Mouse (Mus musculus) hindbrain, embryonic 14.5 days (tissue): ENCODE measurements at regions not wholly inside any gene's neighbourhood (a gene's known extent, or its start where the extent isn't known, plus 50 kb on each side); places are given as distances from the start of the nearest gene placed in this dataset.

Experiments used
- ATAC-seq: fragments of 200-750 bp; cut with Nextera tagmentation; 2 replicates; pipeline ENCODE4 v1.8.0; 2017; ENCODE audit warnings: moderate number of reproducible peaks, mild to moderate bottlenecking, moderate TSS enrichment, moderate library complexity; ENCODE audit not compliant: low FRiP score
- DNase-seq: peaks from one replicate; pipeline ENCODE4 v3.0.0-alpha.2; 2015; ENCODE audit warnings: low spot score
- H3K27ac ChIP-seq: fragments of 300-500 bp; sonication (generic); 2 replicates; pipeline ENCODE4 v1.5.1; 2014; ENCODE audit warnings: mild to moderate bottlenecking, moderate library complexity
- H3K27me3 ChIP-seq: fragments of 300-500 bp; sonication (generic); 2 replicates; pipeline ENCODE4 v1.6.1; 2014; ENCODE audit warnings: mild to moderate bottlenecking, low read length, mixed read lengths; ENCODE audit not compliant: control insufficient read depth, insufficient read depth
- H3K36me3 ChIP-seq: fragments of 300-500 bp; sonication (generic); replicated peaks from 2 replicates; pipeline ENCODE4 v1.6.1; 2014; ENCODE audit not compliant: control insufficient read depth, insufficient read depth
- H3K4me1 ChIP-seq: fragments of 300-500 bp; sonication (generic); replicated peaks from 2 replicates; pipeline ENCODE4 v1.6.1; 2014; ENCODE audit warnings: antibody characterized with exemption, low read length, mixed read lengths; ENCODE audit not compliant: control insufficient read depth, insufficient read depth
- H3K4me2 ChIP-seq: fragments of 300-500 bp; sonication (generic); replicated peaks from 2 replicates; pipeline ENCODE4 v1.6.1; 2014; ENCODE audit warnings: mild to moderate bottlenecking, moderate library complexity
- H3K4me3 ChIP-seq: fragments of 300-500 bp; sonication (generic); replicated peaks from 2 replicates; pipeline ENCODE4 v1.5.1; 2014; ENCODE audit warnings: mild to moderate bottlenecking, low read length
- H3K9ac ChIP-seq: fragments of 300-500 bp; sonication (generic); 2 replicates; pipeline ENCODE4 v1.6.1; 2014
- H3K9me3 ChIP-seq: fragments of 300-500 bp; sonication (generic); 2 replicates; pipeline ENCODE4 v1.6.1; 2016; ENCODE audit warnings: low read length; ENCODE audit not compliant: control insufficient read depth
- WGBS: fragments of 180-500 bp; shearing (Covaris S2); extraction: QIAGEN DNeasy Blood & Tissue Kit; methylation state at CpG from one replicate; pipeline ENCODE4 v1.1.7; 2014; 5-methylcytosine and 5-hydroxymethylcytosine counted together

DNA sequence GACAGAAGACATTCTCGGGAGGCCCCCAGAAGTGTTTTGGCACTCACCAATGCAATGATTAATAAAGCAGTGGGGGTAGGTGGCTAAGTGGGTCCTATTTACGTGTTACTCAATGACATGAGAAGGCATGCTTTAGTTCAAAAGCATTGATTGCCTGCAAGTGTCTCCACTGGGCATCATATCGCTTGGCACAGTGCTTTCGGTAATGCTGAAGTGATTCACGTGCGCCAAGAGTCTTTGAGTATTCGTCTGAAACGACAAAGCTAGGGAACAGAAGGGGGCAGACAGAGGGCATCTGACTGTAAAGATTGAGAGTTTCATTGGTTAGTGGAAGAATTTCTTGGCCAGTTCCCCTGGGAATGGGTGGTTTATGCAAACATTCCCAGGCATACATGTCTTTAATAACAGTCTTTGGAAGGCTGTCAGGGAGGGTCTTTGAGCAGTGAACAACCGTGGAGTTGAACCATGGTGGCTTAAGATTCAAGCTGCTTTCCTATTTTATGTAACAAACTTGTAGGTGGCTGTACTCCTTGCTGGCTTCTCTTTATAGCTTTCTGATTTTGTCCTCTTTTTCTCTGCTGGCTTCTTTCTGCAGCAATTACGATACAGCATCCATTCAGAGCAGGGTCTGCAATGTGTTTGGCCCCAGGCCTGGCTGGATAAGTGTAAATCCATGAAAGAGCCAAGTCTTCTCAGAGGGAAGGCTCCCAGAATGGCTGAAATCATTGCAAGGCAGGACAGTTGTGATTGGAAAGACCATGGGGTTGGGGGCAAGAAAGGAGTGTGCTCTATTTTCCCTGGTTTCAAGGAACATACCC lies 62.2 kb upstream of the Ltbp1 start:
- WGBS = 64% methylated on average over 10 of the region's 10 CpGs
- Histone ChIP-seq H3K36me3 (no peaks in the 10 kb centered on the region), H3K4me3 (no peak overlapping the region), H3K27me3 (no peaks in the 10 kb centered on the region), H3K9ac (no peak overlapping the region), H3K4me2 (no peak overlapping the region), H3K4me1 (no peaks in the 10 kb centered on the region), H3K9me3 (no peaks in the 10 kb centered on the region), H3K27ac (no peak overlapping the region)
- peak; percentile 51; the same call in 1 of the 2 replicates for ATAC-seq
- no peak for DNase-seq

DNA sequence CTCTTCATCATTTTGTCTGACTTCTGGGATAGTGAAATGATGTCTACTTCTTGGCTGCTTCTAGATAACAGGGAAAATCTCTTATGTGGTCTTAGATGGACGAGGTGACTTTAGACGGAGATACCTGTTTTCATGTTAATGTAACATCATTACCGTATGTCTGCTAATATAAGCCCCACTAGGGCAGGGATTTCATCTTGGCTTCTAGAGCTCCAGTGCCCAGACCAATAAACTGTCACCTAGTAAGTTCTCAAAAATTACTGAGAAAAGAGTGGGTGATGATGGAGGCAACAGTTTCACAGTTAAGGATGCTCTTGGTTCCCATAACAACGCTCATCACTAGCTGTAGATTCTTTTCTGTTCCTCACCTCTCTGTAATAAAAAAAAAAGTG lies 61.6 kb upstream of the Ltbp1 start:
- 41% methylated on average over 4 of the region's 4 CpGs for WGBS
- H3K9me3 ChIP-seq = no peaks in the 10 kb centered on the region
- H3K4me2 ChIP-seq = no peak overlapping the region
- DNase-seq = no peak
- no peaks in the 10 kb centered on the region for H3K27me3 ChIP-seq
- H3K27ac ChIP-seq = no peak overlapping the region
- no peaks in the 10 kb centered on the region for H3K36me3 ChIP-seq
- H3K4me1 ChIP-seq = no peaks in the 10 kb centered on the region
- ATAC-seq = no peak
- no peak overlapping the region for H3K4me3 ChIP-seq
- H3K9ac ChIP-seq = no peak overlapping the region

DNA sequence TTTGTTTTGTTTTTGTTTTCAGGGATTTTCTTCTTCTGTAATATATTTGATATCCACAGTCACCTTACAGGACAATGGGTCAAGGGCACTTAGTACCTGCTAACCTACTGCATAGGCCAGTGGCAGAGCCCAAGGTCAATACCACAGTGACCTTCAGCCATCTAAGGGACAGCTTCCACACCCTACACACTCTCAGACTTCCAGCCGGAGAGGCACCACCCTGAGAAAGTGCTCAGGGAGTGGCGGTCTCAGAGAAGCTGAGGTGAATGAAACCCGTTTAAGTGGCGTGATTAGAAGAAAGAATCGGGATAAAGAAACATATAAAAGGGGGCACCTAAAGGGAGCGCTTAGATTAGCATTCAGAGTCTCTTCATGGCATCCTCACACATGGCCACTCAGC lies 60.2 kb upstream of the Ltbp1 start:
- Histone ChIP-seq H3K4me3 (no peak overlapping the region), H3K9me3 (no peaks in the 10 kb centered on the region), H3K4me1 (no peaks in the 10 kb centered on the region), H3K4me2 (no peak overlapping the region), H3K9ac (no peak overlapping the region), H3K27ac (no peak overlapping the region), H3K36me3 (no peaks in the 10 kb centered on the region), H3K27me3 (no peaks in the 10 kb centered on the region)
- WGBS = 86% methylated on average over 6 of the region's 6 CpGs
- DNase-seq (no peak), ATAC-seq (no peak)

DNA sequence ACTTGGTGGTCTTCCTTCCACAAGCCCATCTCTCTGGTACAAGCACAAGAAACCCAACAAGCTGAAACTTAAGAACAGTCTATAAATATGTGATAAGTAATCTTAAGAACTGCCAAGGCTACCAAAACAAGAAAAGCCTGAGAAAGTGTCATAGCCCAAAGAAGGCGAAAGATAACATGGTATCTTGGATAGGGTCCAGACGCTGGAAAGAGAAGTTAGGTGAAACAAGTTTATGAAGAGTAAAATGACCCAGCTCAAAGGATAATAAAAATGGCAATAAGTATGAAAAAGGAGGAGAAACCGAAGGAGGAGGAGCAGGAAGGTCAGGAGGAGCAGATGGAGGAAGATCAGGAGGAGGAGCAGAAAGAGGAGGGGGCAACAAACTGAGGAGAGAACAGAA lies 56.9 kb upstream of the Ltbp1 start:
- H3K27ac ChIP-seq = no peak overlapping the region
- no peaks in the 10 kb centered on the region for H3K27me3 ChIP-seq
- no peak overlapping the region for H3K9ac ChIP-seq
- no peak for ATAC-seq
- H3K4me1 ChIP-seq = no peaks in the 10 kb centered on the region
- H3K9me3 ChIP-seq = peaks cover 3% of the 10 kb centered on the region; the same call in 1 of the 2 replicates
- H3K4me2 ChIP-seq = no peak overlapping the region
- DNase-seq = no peak
- no peak overlapping the region for H3K4me3 ChIP-seq
- WGBS = 80% methylated on average over 3 of the region's 3 CpGs
- H3K36me3 ChIP-seq = no peaks in the 10 kb centered on the region

DNA sequence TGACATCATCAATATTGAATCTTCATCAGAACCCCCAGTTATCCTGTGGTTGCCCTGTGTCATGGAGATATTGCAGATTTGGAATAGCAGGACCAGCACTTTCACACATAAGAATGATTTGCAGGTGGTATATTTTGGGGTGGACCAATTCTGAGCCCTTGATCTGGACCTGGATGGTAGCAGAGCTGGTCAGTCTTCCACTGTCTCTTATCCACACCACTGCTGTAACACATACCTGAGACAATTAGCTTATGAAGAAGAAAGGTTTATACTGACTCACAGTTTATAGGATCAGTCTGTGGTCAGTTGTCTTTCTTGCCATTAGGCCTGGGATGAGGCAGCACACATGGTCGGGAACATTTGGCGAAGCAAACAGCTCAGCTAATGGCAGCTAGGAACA lies 55.1 kb upstream of the Ltbp1 start:
- no peaks in the 10 kb centered on the region for H3K36me3 ChIP-seq
- H3K27me3 ChIP-seq = no peaks in the 10 kb centered on the region
- ATAC-seq (no peak), DNase-seq (no peak)
- no peak overlapping the region for H3K27ac ChIP-seq
- no peak overlapping the region for H3K4me3 ChIP-seq
- no peaks in the 10 kb centered on the region for H3K4me1 ChIP-seq
- no peak overlapping the region for H3K9ac ChIP-seq
- WGBS = 89% methylated on average over 2 of the region's 2 CpGs
- H3K9me3 ChIP-seq = peaks cover 3% of the 10 kb centered on the region; the same call in 1 of the 2 replicates
- no peak overlapping the region for H3K4me2 ChIP-seq

DNA sequence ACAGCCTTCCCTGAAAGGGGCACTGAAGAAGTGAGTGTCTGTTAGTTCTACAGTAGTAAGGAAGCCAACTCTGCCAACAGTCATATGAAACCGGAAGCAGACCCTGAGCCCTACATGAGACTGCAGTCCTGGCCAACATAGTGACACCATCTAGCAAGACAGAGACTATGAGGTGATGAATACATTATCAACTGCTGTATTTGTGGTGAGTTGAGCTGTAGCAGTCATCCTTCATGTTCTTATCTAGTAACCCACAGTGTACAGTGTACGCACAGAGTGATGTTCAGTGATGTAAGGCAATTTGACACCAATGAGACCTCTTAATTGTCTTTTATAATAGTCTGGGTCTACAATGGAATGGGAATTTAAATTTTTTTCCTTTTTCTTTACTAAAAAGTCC lies 50.4 kb upstream of the Ltbp1 start:
- peaks cover 3% of the 10 kb centered on the region; the same call in 1 of the 2 replicates for H3K9me3 ChIP-seq
- DNase-seq = no peak
- 97% methylated on average over 2 of the region's 2 CpGs for WGBS
- no peaks in the 10 kb centered on the region for H3K36me3 ChIP-seq
- no peak for ATAC-seq
- no peaks in the 10 kb centered on the region for H3K4me1 ChIP-seq
- no peak overlapping the region for H3K27ac ChIP-seq
- H3K4me3 ChIP-seq = no peak overlapping the region
- H3K9ac ChIP-seq = no peak overlapping the region
- H3K4me2 ChIP-seq = no peak overlapping the region
- H3K27me3 ChIP-seq = no peaks in the 10 kb centered on the region
